Mouse (Mus musculus): ENCODE data around the gene Haghl. TPM values are rescaled to one million over a fixed set of nuclear protein-coding genes. Genes with fewer than 3 reads are reported as not detected.

Haghl gene
- polyA plus RNA-seq (2014; fragmentation: Nextera tagmentation; extraction: Ambion mirVana): 106 and 130 TPM in 2 replicates

DNA sequence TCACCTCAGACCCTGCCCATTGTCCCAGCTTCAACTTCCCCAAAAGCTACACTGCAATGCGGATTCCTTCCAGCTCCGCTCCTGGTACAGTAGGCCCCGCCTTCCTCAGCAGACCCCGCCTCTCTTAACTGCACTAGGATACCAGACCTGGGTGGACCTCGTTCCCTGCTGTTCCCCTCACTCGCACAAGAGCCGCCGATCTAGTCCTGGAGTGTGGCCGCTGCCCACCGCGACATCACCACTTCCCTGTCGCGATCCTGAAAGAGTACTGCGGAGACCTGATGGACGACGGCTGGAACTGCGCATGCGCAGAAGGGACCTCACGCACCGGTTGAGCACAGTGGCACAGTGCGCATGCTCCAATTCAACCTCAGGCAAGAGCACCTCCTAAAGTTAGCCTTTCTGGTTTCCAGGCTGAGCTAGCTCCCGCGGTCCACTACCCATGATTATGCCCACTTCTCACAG is at the start of gene Haghl:
Gene Haghl, minus strand, starts transcription at position 393 of the 465 bp plus-strand sequence.
- H3K36me3 ChIP-seq (ENCODE audit: control insufficient read depth, insufficient read depth, low read length): peaks cover 64% of the 10 kb centered on the region
- ATAC-seq: peak; percentile 88
- under 1% methylated on average over 23 of the region's 23 CpGs for WGBS
- H3K9me3 ChIP-seq (replicated peaks; ENCODE audit: control insufficient read depth, low read length): no peaks in the 10 kb centered on the region
- H3K4me3 ChIP-seq (ENCODE audit: low read depth, low read length): peak within 1 kb of the TSS; percentile 64
- H3K27me3 ChIP-seq (replicated peaks; ENCODE audit: control insufficient read depth, insufficient read depth, low read length): no peaks in the 10 kb centered on the region
- H3K4me1 ChIP-seq (ENCODE audit: control insufficient read depth, insufficient read depth, low read length): peaks cover 11% of the 10 kb centered on the region
- H3K27ac ChIP-seq (ENCODE audit: low read depth, low read length): peak within 1 kb of the TSS; percentile 81
- peak within 1 kb of the TSS; percentile 87 for H3K4me2 ChIP-seq (ENCODE audit: low read length)
- peak; percentile 98 for DNase-seq (ENCODE audit: low spot score)
- peak within 1 kb of the TSS; percentile 86 for H3K9ac ChIP-seq (ENCODE audit: low read length)

DNA sequence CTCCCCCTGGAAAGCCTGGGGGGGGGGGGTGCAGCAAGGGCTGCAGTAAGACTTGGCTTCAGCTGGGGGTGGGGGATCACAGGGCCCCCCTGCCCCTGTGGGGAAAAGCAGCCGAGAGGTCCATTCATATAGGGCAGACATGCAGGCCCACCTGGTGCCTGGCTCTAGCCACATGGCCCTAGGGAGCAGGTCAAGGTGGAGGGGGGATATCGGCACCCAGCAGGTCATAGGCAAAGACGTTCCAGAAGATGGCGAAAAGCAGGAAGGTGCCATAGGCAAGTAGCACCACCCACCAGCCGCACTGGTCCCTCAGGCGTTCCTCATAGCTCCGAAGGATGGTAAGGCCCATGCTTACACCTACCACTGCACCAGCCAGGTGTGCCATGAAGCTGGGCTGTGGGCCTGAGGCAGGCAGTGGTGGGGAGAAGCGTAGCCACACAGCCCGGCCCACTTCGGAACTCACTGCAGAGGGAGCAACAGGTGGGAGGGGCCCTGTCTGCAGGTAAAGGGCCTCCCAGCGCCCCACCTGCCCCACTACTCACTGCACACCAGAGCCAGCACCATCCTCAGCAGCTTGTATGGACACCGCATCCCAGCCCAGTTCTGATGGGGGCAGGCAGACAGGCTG is 49.2 kb upstream of the Haghl start:
- no peak for DNase-seq (ENCODE audit: low spot score)
- ATAC-seq: no peak
- Histone ChIP-seq H3K4me3 (ENCODE audit: low read depth, low read length) (peak overlapping the region; percentile 86), H3K9me3 (replicated peaks; ENCODE audit: control insufficient read depth, low read length) (no peaks in the 10 kb centered on the region), H3K4me2 (ENCODE audit: low read length) (peak overlapping the region; percentile 79), H3K36me3 (ENCODE audit: control insufficient read depth, insufficient read depth, low read length) (peaks cover 47% of the 10 kb centered on the region), H3K9ac (ENCODE audit: low read length) (peak overlapping the region; percentile 62), H3K4me1 (ENCODE audit: control insufficient read depth, insufficient read depth, low read length) (peaks cover 53% of the 10 kb centered on the region), H3K27ac (ENCODE audit: low read depth, low read length) (no peak overlapping the region), H3K27me3 (replicated peaks; ENCODE audit: control insufficient read depth, insufficient read depth, low read length) (no peaks in the 10 kb centered on the region)
- WGBS: 87% methylated on average over 12 of the region's 12 CpGs

DNA sequence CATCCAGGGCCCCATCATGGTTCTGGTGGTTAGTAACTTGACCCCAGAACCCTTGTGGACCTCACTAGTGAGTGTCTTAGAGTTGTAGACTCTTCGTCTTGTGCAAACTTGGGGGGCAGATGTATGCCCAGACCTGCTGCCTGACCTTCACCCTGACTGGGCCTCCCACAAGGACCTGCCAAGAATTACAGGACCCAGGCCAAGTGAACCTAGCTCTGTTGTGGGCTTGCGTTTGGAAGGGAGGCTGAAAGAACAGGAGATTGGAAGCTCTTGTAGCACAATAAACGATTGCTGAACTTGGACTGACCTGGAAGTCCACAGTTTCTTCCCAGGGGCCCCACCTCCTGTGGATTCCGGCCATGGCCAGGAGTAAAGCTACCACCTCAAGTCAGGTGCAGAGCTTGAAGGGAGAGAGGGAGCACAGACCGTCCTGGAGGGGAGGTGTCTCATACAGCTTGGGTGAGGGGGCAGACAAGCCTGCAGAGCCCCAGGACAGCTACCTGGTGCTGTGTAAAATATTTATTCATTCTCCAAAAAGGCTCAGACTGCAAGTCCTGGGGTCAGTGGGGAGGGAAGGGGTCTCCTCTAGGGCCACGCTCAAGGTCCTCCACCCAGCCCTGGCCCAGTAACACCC is 48.6 kb upstream of the Haghl start:
- peaks cover 44% of the 10 kb centered on the region for H3K36me3 ChIP-seq (ENCODE audit: control insufficient read depth, insufficient read depth, low read length)
- ATAC-seq: no peak
- peak overlapping the region; percentile 78; the same call in 1 of the 2 replicates for H3K27ac ChIP-seq (ENCODE audit: low read depth, low read length)
- peak overlapping the region; percentile 86 for H3K4me3 ChIP-seq (ENCODE audit: low read depth, low read length)
- no peak for DNase-seq (ENCODE audit: low spot score)
- H3K27me3 ChIP-seq (replicated peaks; ENCODE audit: control insufficient read depth, insufficient read depth, low read length): no peaks in the 10 kb centered on the region
- H3K9ac ChIP-seq (ENCODE audit: low read length): peak overlapping the region; percentile 62
- 48% methylated on average over 6 of the region's 6 CpGs for WGBS
- H3K9me3 ChIP-seq (replicated peaks; ENCODE audit: control insufficient read depth, low read length): no peaks in the 10 kb centered on the region
- peak overlapping the region; percentile 79 for H3K4me2 ChIP-seq (ENCODE audit: low read length)
- peaks cover 56% of the 10 kb centered on the region for H3K4me1 ChIP-seq (ENCODE audit: control insufficient read depth, insufficient read depth, low read length)

DNA sequence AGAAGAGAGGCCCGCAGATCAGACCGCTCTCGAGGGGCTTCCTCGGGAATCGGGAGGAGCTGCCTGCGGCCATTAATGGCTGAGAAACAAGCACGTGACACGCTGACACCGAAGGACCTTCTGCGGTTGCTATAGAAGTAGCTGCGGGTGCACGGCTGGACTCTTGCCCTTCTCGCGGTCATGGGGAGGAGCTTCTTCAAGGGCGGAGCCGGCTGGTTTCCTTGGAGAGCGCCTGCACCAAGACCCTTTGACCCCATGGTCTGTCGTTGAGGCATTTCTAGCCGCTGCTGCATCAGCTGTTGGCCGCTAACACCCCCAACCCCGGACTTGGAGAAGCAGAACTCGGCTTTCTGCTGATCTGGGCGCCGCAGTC is 47.8 kb upstream of the Haghl start, which contains the start of gene Stub1:
Gene Stub1, minus strand, starts transcription at position 114 of the 373 bp plus-strand sequence.
- peak within 1 kb of the TSS; percentile 86 for H3K4me3 ChIP-seq (ENCODE audit: low read depth, low read length)
- no peaks in the 10 kb centered on the region for H3K9me3 ChIP-seq (replicated peaks; ENCODE audit: control insufficient read depth, low read length)
- DNase-seq (ENCODE audit: low spot score) (peak; percentile 84), ATAC-seq (no peak)
- under 1% methylated on average over 24 of the region's 24 CpGs for WGBS
- peaks cover 58% of the 10 kb centered on the region for H3K4me1 ChIP-seq (ENCODE audit: control insufficient read depth, insufficient read depth, low read length)
- H3K27ac ChIP-seq (ENCODE audit: low read depth, low read length): peak within 1 kb of the TSS; percentile 82
- H3K27me3 ChIP-seq (replicated peaks; ENCODE audit: control insufficient read depth, insufficient read depth, low read length): no peaks in the 10 kb centered on the region
- H3K9ac ChIP-seq (ENCODE audit: low read length): peak within 1 kb of the TSS; percentile 89
- H3K36me3 ChIP-seq (ENCODE audit: control insufficient read depth, insufficient read depth, low read length): peaks cover 40% of the 10 kb centered on the region
- H3K4me2 ChIP-seq (ENCODE audit: low read length): peak within 1 kb of the TSS; percentile 80

DNA sequence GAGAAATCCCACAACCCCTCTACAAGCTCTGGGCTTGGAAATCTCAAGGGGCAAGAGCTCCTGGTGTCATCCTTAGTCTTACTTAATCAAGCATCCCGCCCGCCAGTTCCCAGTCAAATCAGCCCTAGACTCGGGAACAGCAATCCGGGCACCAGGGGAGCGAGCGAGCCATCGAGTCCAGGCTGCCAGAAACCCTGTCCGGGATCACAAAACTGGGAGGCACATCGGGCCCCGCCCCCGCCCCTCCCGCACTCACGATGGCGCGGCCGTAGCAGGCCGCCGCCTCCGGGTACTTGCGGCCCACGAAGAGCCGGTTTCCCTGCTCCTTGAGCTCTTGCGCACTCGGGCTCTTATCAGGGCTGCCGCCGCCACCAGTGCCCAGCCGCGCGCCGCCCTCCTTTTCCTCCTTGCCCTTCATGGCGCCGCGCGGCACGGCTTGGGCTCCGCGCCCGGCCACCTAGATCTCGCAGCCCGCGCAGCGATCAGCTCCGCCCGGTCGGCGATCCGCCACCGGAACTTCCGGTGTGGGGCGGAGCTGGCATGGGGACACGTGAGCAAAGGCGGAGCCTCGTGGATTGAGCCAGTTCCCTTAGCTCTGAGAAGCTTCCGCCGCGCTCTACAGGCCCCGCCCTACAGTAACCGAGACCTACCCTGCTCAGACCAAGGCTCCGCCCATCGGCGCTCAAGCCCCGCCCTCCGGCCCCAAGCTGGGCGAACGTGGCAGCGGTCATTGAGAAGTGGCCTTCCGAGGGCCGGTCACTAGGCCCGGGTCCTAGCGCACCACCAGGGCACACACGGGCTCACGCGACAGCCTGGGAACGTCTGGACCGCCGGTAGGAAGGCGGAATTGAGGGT is 47.2 kb upstream of the Haghl start:
- Histone ChIP-seq H3K27ac (ENCODE audit: low read depth, low read length) (peak overlapping the region; percentile 82), H3K4me1 (ENCODE audit: control insufficient read depth, insufficient read depth, low read length) (peaks cover 55% of the 10 kb centered on the region), H3K9ac (ENCODE audit: low read length) (peak overlapping the region; percentile 89), H3K9me3 (replicated peaks; ENCODE audit: control insufficient read depth, low read length) (no peaks in the 10 kb centered on the region), H3K27me3 (replicated peaks; ENCODE audit: control insufficient read depth, insufficient read depth, low read length) (no peaks in the 10 kb centered on the region), H3K36me3 (ENCODE audit: control insufficient read depth, insufficient read depth, low read length) (peaks cover 42% of the 10 kb centered on the region), H3K4me2 (ENCODE audit: low read length) (peak overlapping the region; percentile 80), H3K4me3 (ENCODE audit: low read depth, low read length) (peak overlapping the region; percentile 86)
- peak; percentile 93 for ATAC-seq
- WGBS: under 1% methylated on average over 76 of the region's 77 CpGs
- DNase-seq (ENCODE audit: low spot score): peak; percentile 99

DNA sequence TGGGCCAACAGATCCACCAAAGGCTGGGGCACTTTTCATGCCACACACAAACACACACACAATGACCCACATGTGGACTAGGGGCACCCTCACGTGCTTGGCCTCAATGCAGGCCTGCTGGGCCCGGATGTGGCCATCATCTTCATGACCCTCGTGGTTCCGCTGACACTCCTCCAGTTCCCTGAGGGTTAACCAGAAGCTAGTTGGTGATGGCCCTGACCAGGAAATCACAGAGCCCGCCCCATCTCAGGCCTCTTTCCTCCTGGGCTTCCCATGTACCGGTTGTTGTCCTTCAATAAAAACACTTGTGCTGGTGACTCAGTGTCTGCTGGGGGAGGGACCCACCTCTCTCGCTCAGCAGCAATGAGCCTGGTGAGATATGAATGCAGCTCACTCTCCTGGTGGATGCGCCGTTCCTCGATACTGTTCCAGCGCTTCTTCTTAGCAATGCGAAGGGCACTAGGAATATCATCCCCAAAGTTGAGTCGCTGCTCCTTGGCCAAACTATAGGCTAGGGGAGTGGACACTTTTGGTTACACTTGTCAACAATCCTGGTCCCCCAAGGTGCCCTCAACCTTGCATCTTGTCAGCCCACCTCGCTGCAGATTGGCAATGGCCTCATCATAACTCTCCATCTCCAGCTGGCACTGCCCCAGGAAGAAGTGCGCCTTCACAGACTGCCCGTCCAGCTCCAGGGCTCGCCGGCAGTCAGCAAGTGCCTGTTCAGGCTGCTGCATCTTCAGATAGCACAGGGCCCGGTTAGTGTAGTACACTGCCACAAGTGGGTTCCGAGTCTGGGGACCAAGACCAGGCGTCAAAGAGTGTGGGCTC is 46.2 kb upstream of the Haghl start:
- Histone ChIP-seq H3K27ac (ENCODE audit: low read depth, low read length) (peak overlapping the region; percentile 82; the same call in 1 of the 2 replicates), H3K36me3 (ENCODE audit: control insufficient read depth, insufficient read depth, low read length) (peaks cover 52% of the 10 kb centered on the region), H3K27me3 (replicated peaks; ENCODE audit: control insufficient read depth, insufficient read depth, low read length) (no peaks in the 10 kb centered on the region), H3K9me3 (replicated peaks; ENCODE audit: control insufficient read depth, low read length) (no peaks in the 10 kb centered on the region), H3K9ac (ENCODE audit: low read length) (peak overlapping the region; percentile 89), H3K4me1 (ENCODE audit: control insufficient read depth, insufficient read depth, low read length) (peaks cover 48% of the 10 kb centered on the region), H3K4me3 (ENCODE audit: low read depth, low read length) (peak overlapping the region; percentile 86), H3K4me2 (ENCODE audit: low read length) (peak overlapping the region; percentile 80)
- ATAC-seq (no peak), DNase-seq (ENCODE audit: low spot score) (no peak)
- 63% methylated on average over 21 of the region's 21 CpGs for WGBS

DNA sequence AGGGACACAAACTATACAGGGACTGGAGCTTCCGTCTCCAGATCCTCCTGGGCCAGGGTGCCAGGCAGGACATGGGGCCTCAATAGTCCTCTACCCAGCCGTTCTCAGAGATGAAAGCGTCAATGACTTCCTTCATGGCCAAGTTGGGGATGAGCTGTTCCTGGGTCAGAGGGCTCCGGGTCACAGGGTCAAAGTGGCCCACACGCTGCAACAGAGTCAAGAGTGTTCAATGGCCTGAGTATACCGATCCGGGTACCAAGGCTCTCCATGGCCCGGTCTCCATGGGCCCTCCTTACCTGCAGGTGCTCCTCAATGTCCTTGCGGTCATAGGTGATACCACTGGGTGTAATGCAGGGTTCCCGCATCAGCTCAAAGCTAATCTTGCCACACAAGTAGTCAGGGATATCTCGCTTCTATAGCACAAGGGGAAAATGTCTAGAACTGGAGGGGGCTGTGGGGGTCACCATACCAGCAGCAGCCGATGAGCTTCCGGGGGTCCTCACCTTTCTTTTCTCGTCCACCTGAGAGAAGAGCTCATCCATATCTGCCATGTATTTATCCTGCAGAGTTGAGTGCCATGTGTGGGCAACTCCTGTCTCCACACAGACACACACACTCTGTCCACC is 45.4 kb upstream of the Haghl start:
- no peak overlapping the region for H3K9ac ChIP-seq (ENCODE audit: low read length)
- H3K4me2 ChIP-seq (ENCODE audit: low read length): peak overlapping the region; percentile 80
- no peak for ATAC-seq
- WGBS: 90% methylated on average over 14 of the region's 14 CpGs
- no peaks in the 10 kb centered on the region for H3K27me3 ChIP-seq (replicated peaks; ENCODE audit: control insufficient read depth, insufficient read depth, low read length)
- no peak for DNase-seq (ENCODE audit: low spot score)
- no peak overlapping the region for H3K27ac ChIP-seq (ENCODE audit: low read depth, low read length)
- no peak overlapping the region for H3K4me3 ChIP-seq (ENCODE audit: low read depth, low read length)
- peaks cover 42% of the 10 kb centered on the region for H3K4me1 ChIP-seq (ENCODE audit: control insufficient read depth, insufficient read depth, low read length)
- no peaks in the 10 kb centered on the region for H3K9me3 ChIP-seq (replicated peaks; ENCODE audit: control insufficient read depth, low read length)
- peaks cover 59% of the 10 kb centered on the region for H3K36me3 ChIP-seq (ENCODE audit: control insufficient read depth, insufficient read depth, low read length)
